Mouse (Mus musculus) lung, adult 18-20 months (tissue): ENCODE measurements around the gene Mylk4.

Experiments
- DNase-seq, 2 experiments: peaks; one replicate each; pipeline ENCODE4 v3.0.0; 2022; ENCODE audit warnings: mixed read lengths in 2 of 2

Mylk4 gene

DNA sequence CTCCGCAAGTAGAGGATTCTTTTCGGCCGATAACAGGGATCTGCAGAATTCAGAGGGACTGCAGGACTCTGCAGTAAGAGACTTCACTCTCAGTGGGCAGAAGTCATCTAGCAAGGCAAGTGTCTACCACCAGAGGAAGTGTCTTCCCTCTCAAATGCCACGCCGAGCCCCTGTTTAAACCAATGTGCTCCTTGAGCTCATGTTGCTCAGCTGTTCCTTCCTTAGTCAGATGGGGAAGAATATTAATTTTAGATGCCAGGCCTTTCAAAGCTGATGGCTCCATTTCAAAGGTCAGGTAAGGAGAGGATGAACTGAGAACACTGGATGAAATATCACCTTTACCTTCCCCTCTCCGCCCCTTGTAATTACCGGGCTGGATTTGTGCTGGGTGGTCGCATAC, at the start of gene Mylk4:
Gene Mylk4, minus strand, starts transcription at position 139 of the 400 bp plus-strand sequence.
- no peak for DNase-seq

DNA sequence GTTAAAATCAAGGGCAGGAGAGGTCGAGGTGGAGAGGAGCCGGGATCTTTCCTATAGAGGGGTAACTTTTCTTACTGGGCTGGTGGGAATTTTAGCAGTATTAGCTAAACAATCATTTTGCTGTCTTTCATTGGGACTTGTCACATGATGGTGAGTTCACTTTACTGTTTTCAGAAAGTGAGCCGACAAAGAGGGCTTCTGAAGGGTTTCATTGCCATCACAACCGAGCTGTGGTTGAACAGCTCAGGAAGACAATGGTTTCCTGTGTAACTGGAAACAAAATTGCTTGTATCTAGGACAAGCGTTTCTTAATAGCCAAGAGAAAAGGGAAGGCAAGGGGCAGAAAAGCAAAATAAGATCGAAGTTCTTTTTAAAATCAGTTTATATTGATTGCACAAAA, 49.5 kb upstream of the Mylk4 start:
- DNase-seq = no peak

DNA sequence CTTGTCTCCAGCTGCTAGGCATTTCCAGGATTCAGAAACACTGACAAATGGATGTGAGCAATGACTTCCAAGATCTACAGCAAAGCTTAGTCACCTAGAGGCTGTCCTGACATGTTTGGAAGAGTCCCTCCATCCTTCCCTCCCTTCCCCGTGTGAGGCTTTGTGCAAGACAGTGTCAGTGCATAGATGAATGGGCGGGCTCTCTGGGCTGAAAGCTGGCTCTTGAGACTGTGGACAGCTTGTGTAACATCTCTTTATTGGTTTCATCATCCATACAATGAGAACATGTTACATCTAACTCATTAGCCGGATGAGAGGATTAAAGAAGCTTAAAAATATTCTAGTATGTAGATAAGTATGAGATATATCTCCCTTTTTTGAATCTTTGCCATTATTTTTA, 49.0 kb upstream of the Mylk4 start:
- DNase-seq = peak in 1 of 2 experiments; percentile 16

DNA sequence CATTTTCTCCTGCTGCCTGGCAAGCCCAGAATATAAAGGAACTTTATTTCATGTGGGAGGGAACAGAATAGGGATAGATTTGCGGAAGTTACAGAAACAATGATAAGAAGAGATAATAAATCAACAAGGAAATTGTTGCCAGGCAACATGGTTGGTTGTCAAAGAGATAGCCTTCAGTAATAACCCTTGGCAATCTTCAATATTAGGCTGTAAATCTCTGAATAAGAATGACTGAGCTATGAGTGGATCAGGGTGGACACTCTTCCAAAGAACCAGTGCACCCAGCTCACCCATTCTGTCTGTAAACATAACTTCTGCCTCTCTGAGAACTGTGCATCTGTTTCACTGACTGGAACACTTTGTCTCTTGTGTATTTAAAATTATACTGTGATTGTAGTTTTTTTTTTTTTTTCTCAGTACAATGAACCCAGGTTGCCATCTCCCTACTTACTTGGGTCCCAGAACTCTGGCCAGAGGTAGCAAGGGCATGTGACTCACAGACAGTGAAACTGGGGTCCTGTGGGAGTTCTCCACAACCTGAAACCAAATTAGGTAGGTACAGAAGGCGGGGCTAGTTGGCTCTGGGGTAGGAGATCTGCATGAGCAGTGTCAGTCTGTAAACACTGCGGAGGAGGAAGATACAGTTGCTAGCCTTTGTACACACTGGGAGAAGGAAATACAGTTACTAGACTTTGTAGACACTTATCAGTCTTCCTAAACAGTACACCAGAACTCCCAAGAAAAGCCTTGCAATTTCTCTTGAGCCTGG, 47.9 kb upstream of the Mylk4 start:
- peak; percentile 20 to 28 for DNase-seq

DNA sequence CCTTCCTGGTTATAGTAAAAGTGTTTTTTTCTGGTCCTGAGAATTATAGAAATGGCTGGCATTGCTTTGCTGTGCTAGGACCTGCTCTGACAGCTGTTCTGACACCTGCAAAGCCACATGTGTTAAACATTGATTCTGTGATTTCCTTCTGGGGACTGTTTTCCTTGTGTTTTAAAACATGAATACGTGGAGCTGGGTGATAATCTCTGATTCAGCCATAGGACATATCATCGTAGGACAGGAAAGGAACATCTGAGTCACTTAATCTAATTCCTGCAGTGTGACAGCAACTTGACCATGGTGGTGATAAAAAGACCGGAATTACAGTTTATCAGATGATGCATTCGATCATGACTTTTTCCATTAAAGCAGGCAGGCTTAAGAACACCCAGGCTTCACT, 45.1 kb upstream of the Mylk4 start:
- no peak for DNase-seq

DNA sequence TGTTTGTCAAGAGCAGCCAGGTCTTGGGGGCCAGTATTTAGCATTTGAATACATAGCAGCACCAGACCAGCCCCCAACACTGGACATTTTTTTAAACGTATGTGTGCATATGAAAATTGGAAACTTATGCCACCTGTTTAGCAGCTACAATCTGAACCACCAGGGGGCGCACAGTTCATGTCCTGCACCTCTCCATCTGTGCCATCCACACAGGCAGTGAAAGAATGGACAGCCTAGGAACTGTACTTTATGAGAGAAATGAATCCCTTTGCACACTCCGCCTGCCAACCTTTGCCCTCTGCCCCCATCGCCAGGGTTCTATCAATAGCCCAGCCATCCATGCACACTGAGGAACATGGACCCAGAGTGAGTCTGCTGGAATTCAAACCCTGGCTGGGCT, 44.2 kb upstream of the Mylk4 start:
- DNase-seq = peak; percentile 50 to 53

DNA sequence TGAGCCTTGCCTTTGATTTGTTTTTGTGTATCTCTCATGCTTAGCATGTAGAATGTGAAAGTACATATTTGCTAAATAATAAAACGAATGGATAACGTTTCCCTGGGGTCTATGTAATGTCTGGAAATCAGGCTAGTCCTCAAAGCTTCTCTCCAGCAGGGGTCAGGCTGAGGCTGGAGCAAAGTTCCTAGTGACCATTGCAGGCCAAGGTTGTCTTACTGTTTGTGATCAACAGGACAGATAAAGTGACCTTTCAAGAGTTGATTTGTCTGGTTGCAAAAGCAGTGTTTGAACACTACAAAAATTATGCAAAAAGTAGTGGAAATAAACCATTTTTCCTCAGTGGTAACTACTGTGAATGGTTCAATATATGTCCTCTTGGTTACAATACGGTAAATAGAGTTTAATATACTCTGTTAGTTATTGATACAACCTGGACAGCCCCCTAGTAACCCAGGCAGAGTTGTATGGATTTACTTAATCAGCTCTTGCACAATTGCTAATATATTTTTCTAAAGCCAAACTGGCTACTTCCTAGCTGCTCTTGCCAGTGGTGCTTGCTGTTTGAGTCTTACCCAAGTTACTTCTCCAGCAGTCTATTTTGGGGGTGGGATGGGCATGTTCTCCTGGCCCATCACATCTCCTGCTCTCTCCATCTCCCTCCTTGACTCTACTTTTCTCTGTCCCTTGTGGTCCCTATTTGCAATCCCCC, 43.5 kb upstream of the Mylk4 start:
- no peak for DNase-seq

DNA sequence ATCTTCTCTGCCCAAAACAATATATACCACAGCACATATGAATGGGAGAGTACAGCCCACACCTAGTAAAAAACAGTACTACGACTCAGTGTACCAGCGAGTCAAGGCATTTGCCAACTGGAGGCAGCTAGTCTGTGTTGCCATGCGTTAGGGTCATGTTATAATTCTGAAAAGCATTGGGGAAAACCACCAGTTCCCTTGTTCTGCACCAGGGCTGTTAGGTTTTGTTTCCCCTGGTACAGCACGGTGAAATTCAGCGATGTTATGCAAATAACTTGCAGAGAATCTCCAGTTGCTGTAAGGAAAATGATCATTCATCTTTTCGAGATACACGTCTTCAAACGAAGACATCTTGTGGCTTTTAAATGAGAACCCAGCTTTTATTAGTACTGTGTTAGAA, 41.8 kb upstream of the Mylk4 start:
- no peak for DNase-seq

DNA sequence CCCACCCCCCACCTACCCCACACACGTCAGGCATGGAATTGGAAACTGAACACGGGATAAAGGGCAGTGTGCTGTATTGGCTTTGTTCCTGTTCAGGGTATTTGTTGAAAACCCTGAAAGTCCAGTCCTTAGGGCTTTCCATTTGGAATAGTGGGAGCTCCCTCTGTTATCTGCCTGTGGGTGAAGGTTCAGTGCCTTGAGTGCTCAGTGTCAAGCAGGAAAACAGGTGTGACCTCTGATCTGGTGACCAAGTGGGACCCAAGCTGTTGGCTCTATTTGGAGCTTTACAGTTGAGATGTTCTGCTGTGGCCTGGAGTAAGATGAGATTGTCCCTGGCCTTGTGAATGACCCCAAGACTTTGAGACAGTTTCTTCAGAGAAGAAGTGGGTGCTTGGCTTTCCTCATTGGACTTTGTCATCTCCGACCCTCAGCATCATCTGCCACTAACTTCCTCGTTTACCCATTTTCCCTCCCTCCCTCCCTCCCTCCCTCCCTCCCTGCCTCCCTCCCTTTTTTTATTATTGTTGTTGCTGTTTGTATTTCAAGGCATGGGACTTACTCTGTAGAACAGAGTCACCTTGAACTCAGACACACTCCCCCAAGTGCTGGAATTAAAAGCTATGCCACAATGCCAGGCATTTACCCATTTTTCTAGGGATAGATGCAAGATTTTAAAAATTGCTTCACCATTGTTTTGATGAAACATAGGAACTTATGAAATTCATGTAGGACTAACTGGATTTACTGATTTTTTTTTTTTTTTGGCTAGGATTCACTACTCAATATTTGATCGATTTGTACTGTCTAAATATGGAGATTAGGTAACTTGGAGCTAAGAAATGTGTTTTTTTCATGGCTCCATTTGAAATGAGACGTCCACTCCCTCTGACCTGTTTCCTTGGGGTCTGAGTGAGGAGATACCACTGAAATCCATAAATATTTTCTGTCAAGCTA, 40.9 kb upstream of the Mylk4 start:
- no peak for DNase-seq

DNA sequence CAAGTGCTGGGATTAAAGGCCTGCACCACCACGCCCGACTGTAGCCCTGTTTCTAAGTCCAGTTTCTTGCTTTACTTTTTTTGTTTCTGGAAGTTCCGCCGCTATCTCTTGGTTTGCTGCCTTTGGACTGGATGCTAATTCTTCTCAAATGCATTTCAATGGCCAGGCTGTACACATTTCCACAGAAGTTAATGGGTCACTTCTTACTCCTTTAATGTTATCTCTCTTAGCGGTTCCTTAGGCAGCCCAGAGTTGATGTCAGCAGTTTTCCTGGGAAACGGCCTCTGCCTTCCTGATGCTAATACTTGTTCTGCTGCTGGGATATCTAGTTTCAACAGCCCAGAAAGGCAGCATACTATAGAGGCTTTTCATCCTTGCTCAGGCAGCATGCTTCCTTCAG, 39.4 kb upstream of the Mylk4 start:
- no peak for DNase-seq

DNA sequence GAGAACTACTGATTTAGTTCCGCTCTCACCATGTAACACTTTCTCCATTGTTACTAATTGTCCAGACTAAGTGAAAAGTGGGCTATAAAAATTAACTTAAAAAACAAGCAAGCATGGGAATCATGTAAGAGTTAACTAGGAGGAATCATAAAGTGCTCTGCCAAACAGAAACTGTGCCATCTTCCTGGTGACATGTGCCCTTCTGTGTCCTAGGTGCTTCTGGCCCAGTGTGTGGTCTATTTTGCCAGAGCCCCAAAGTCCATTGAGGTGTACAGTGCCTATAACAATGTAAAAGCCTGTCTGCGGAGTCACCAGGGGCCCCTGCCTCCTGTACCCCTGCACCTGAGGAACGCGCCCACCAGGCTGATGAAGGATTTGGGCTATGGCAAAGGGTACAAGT, 37.9 kb upstream of the Mylk4 start:
- no peak for DNase-seq

DNA sequence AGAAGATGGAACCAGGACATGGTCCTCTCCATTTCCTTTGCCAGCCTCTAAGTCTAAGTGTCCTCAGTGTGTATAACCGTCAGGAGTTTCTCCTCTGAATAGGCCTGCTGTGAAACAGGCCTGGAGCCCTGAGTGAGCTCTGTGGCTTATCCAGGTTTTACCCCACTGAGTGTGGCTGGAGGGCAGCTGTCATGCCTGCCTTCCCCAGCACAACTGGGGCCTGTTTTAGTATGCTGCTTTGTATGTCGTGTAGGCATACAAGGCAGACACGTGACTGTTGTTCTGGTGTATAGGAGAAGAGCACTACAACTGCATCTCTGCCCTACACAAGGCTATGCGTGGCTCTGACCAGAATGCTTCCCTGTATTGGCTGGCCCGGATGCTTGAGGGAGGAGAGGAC, 36.2 kb upstream of the Mylk4 start:
- no peak for DNase-seq

DNA sequence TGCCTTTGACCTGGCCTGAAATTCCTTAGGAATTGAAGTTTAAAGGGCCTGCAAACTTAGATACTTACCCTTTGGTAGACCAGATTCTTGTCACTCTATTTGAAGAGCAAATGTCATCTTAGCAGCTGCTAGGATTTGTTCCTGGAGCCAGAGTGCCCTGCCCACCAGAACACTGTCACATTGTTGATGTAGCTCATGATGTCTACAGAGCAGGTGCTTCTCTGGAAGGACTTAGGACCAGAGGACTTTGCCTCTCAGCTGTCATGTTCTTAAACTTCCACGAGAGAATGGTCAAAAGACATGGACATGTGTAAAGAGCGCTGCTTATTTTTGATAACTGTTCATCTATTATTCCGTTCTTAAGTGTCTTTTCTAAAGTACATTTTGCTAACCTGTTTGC, 35.5 kb upstream of the Mylk4 start:
- DNase-seq = no peak

DNA sequence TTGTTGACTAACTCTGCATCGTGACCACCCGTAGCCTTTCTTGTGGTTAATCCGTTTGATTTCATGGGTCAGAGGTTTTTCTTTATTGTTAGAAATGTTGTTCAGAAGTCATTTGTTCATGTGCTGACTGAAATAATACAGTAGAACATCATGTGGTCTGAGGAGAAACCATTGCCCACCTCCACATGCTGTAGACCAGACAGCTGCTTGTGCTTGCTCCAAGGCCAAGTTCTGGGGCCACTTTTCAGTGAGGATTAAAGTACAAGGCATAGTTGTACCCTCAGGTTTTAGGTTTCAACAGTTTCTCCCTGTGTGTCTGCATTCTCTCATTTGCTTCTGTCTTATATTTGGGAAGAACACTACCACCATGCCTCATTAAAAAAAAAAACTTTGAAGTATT, 23.9 kb upstream of the Mylk4 start:
- DNase-seq = no peak

DNA sequence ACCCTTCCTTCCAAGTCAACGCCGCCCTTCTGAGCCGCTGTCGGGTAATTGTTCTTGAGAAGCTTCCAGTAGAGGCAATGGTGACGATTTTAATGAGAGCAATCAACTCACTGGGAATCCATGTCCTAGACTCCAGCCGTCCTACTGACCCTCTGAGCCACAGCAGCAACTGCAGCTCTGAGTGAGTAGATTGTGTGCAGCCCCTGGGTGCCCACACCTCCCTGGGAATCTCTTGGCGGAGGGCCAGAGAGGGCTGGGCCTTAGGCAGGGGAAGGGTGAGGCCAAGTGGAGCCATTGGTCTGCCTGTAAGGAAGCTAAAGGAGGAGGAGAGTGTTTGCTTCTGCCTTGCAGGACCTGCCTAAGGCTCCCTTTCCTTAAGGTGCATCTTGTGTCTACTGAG, 23.1 kb upstream of the Mylk4 start:
- DNase-seq = no peak

DNA sequence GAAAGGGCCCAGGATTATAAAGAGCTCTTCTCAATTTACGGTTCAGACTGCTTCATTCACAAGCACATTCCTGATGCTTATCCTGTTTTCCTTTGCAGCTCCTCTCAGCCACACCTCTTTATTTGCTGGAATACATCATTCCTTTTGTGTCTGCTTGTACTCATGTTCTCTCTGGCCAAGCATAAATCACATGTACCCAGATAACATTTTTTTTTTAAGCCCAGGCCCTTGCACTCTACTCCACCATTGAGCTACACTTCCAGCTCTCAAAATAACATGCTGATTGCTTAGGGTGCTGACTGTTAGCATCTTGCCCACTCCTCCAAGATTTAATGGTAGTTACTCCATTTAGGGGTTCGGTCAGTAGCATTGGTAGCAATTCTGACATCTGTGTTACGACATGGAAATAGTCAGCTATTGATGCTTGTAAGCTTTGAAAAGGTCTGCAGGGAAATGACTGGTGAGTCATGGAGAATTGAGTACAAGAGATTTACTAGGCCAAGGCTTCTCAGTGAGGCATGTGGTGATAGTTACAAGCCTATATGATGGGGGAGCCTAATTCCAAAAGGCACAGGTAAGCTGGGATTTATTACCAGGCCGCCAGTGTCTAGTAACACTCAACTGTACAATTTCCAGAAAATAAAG, 20.1 kb upstream of the Mylk4 start:
- DNase-seq = no peak

DNA sequence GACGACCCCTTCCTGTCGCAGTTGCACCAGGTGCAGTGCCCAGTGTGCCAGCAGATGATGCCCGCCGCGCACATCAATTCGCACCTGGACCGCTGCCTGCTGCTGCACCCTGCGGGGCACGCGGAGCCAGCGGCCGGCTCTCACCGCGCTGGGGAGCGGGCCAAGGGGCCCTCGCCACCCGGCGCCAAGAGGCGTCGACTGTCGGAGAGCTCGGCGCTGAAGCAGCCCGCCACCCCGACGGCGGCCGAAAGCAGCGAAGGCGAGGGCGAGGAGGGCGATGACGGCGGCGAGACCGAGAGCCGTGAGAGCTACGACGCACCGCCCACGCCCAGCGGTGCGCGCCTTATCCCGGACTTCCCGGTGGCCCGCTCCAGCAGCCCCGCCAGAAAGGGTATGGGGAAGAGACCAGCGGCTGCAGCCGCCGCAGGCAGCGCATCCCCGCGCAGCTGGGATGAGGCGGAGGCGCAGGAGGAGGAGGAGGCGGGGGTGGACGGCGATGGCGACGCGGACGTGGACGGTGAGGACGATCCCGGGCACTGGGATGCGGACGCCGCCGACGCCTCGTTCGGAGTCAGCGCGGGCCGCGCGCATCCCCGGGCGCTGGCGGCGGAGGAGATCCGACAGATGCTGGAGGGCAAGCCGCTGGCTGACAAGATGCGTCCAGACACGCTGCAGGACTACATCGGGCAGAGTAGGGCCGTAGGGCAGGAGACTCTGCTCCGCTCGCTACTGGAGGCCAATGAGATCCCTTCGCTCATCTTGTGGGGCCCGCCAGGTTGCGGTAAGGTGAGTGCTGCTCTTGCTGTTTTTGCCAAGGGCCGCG, 18.7 kb upstream of the Mylk4 start, which contains the start of gene D930007J09Rik:
Gene D930007J09Rik, minus strand, starts transcription at position 591 of the 823 bp plus-strand sequence.
- DNase-seq = peak; percentile 30 to 34

DNA sequence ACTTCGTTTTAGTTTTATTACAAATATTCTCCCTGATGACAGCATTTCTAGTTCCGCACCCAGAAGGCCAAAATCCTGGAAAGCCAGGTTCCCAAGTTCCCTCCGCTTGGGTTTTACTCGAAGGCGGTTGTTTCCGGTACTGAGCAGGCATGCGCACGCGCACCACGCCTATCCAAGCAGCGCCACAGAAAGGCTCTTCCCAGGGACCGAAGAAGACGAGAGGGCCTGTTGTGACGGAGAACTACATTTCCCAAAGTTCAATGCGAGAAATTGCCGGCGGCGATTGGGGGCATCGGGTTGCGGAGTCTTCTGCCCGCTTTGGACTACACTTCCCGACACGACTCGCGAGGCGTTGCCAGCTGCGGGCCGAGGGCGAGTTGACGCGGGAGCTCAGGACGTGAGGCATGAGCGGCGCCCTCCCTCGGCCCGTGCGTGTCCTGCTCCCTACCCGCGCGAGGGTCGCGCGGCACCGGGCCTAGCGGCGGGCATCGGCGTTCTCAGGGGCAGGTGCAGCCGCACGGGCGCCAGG, 18.0 kb upstream of the Mylk4 start, which contains the start of gene Wrnip1:
Gene Wrnip1, plus strand, starts transcription at position 346 of the 529 bp plus-strand sequence.
- peak; percentile 99 for DNase-seq

DNA sequence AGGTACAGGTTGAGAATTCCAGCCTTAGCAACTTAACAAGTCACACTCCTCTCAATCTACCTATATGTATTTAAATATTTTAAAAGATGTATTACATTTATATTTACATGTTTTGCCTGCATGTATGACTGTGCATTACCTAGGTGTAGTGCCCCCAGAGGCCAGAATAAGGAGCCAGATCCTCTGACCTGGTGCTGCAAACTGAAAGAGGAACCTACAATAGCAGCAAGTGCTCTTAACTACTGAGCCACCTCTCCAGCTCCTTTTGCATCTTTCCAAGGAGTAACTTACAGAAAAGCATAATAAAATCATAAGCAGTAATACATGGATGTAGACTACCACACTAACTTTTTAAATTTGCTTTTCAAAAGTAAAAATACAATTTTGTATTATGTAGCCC, 17.1 kb upstream of the Mylk4 start:
- DNase-seq = peak; percentile 11 to 32

DNA sequence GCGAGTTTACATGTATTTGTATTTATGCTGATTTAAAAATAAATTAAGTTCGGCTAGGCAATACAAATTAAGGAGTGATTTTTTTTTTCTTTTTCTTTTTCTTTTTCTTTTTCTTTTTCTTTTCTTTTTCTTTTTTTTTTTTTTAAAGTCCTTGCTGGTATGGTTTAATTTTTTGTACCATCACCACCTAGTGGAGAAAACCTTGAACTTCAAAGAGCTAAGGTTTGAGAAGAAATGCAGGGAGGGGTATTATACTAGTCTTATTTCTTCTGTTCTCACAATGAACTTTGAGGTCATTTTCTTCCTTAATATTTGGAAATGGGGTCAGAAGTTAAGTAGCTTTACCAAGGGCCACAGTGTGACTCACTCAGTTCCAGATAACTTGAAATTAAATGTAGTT, 15.4 kb upstream of the Mylk4 start:
- no peak for DNase-seq

DNA sequence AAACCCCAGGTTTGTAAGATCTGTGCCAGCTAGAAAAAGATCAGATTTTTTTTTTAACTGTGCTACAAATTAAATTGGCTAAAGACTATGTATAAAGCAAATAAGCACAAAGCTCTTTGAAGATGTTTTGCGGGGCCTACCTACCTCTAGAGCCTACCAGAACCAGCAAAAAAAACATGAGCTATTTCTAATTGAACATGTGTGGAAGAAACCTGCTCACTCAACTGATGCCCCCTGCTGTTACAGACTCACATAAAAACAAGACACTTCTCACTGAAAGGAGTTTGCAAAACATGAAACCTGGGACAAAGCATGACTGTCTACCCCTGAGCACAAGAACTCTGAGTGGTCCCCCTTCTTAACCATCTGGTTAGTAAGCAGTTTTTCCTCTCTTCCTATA, 13.3 kb upstream of the Mylk4 start:
- DNase-seq = no peak
